18 mouse cellular contexts compared by ENCODE assay signal in the genomic region with DNA sequence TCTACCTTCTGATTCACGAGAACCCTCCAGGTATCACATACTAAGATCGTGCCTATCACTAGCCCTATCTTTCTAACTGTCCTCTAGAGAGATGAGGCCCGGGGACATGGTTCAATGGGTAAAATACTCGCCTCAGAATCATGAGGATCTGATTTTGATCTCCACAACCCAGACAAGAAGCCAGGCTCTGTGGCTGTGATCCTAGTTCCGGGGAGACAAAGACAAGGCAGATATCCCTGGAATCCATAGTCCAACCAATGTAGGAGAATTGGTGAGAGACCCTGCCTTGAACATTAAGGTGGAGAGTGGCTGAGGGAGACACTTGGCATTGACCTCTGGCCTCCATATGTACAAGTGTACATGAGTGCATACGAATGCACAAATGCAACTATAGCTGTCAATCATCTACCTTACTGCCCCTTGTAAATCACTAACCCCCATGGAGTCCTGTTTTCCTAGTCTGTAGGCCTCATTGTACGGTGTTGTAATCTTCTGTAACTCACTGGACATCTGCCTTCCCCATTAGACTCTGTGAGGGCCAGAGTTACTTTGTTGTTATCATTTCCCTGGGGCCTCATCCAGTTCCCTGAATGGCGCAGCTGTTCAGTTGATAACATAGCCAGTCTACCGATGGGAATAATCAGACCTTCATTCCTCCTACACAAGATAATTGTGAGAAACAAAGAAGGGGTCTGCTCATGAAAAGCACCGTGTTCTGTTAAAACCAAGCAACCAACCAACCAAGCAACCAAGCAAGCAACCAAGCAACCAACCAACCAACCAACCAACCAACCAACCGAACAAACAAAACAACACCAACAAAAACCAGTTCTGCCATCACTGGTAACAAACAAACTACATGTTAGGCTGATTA. TPM values are rescaled to one million over a fixed set of nuclear protein-coding genes. Genes with fewer than 3 reads are reported as not detected.
A peak's percentile ranks its signal among the peaks of the same experiment; 100 is the strongest.
DNase-seq lines count a peak whose midpoint lies in the region; ATAC-seq and TF ChIP-seq lines count a peak whose summit lies in the region.
"Had no signal": no experiment of that assay in that cellular context is flagged by ENCODE, and none has a peak within 500 bp of the region (broad histone marks: within the 10 kb centered on the region; RNA-seq: fewer than 3 reads in every experiment).

No protein-coding gene starts in this region.

- H3K4me1 ChIP-seq in CH12.LX (ENCODE audit: control insufficient read depth in 1 of 2, insufficient read depth in 2 of 2) = peaks cover 19 to 33% of the 10 kb centered on the region in 2 experiments
- no peaks in the 10 kb centered on the region; the same call in 1 of the 2 replicates for H3K4me1 ChIP-seq in heart, embryonic 10.5 days
- H3K4me1 ChIP-seq in liver, embryonic 13.5 days (replicated peaks) = peaks cover 11% of the 10 kb centered on the region
- H3K4me1 ChIP-seq: forebrain, embryonic 12.5 days; hindbrain, embryonic 15.5 days; midbrain, embryonic 15.5 days had no signal

- no peak overlapping the region for H3K9ac ChIP-seq in CH12.LX (ENCODE audit: insufficient read depth, low read depth)
- H3K9ac ChIP-seq in liver, embryonic 13.5 days = no peak overlapping the region
- H3K9ac ChIP-seq: forebrain, embryonic 12.5 days; hindbrain, embryonic 15.5 days; midbrain, embryonic 15.5 days had no signal

- in situ Hi-C loops in CH12.LX (cut with MboI; ENCODE audit: low pct_ligation_motif_present, low pct_unique_long_range_greater_than_20kb, low sequenced_read_pairs) = loop anchor here (5.0 to 25.0 kb wide), 4 partner anchors 230 to 613 kb away; no protein-coding TSS in a partner anchor

- H3K36me3 ChIP-seq in CH12.LX (replicated peaks in 1 of 2; ENCODE audit: control insufficient read depth in 1 of 2, insufficient read depth in 1 of 2, low read length in 1 of 2) = no peaks in the 10 kb centered on the region
- H3K36me3 ChIP-seq in heart, embryonic 10.5 days = no peaks in the 10 kb centered on the region
- H3K36me3 ChIP-seq in liver, embryonic 13.5 days = no peaks in the 10 kb centered on the region
- H3K36me3 ChIP-seq: forebrain, embryonic 12.5 days; hindbrain, embryonic 15.5 days; midbrain, embryonic 15.5 days had no signal

- WGBS in heart, embryonic 10.5 days = 71% methylated on average over 11 of the region's 11 CpGs
- WGBS in liver, embryonic 13.5 days (ENCODE audit: insufficient replicate concordance) = 52% methylated on average over 11 of the region's 11 CpGs

- no peaks in the 10 kb centered on the region for H3K79me2 ChIP-seq in CH12.LX (replicated peaks; ENCODE audit: control insufficient read depth, extremely low read depth, insufficient read depth, poor library complexity, severe bottlenecking)

- peak overlapping the region; percentile 26; the same call in 1 of the 2 replicates for H3K27ac ChIP-seq in CH12.LX (ENCODE audit: insufficient read depth, low read depth)
- H3K27ac ChIP-seq in heart, embryonic 10.5 days = no peak overlapping the region
- H3K27ac ChIP-seq in liver, embryonic 13.5 days = no peak overlapping the region
- H3K27ac ChIP-seq: forebrain, embryonic 12.5 days; hindbrain, embryonic 15.5 days; midbrain, embryonic 15.5 days had no signal

- peak; percentile 73 to 83 for DNase-seq in heart, adult 18-20 months
- DNase-seq in heart, postnatal 4 days = no peak
- no peak for DNase-seq in CH12.LX (ENCODE audit: extremely low read depth)
- DNase-seq in heart, embryonic 10.5 days (ENCODE audit: low spot score) = peak; percentile 50
- no peak for DNase-seq in liver, embryonic 13.5 days
- DNase-seq in cerebellum, postnatal 10 days = no peak
- DNase-seq in embryo, embryonic 10 days (ENCODE audit: low spot score) = no peak
- DNase-seq: cerebellum, adult 9-10 months; left cerebral cortex, postnatal 4 days; lung, postnatal 14 days; right cerebral cortex, adult 18-20 months; thymus, postnatal 25 days had no signal

- H3K9me3 ChIP-seq in CH12.LX (replicated peaks; ENCODE audit: low read length) = peaks cover 10% of the 10 kb centered on the region
- no peaks in the 10 kb centered on the region for H3K9me3 ChIP-seq in heart, embryonic 10.5 days
- H3K9me3 ChIP-seq in liver, embryonic 13.5 days (replicated peaks) = no peaks in the 10 kb centered on the region
- H3K9me3 ChIP-seq: forebrain, embryonic 12.5 days; hindbrain, embryonic 15.5 days; midbrain, embryonic 15.5 days had no signal

- no peak for TF ChIP-seq POLR2A in CH12.LX (IDR thresholded peaks at IDR 0.05; ENCODE audit: low read depth, low read length)

- dilution Hi-C loops in CH12.LX (cut with MboI; ENCODE audit: extremely low pct_ligation_motif_present, extremely low pct_unique_long_range_greater_than_20kb, low sequenced_read_pairs) = no loop called here

- no peak overlapping the region for H3K4me2 ChIP-seq in CH12.LX (ENCODE audit: insufficient read depth, low read depth, poor library complexity, severe bottlenecking)
- no peak overlapping the region for H3K4me2 ChIP-seq in liver, embryonic 13.5 days
- H3K4me2 ChIP-seq: forebrain, embryonic 12.5 days; hindbrain, embryonic 15.5 days; midbrain, embryonic 15.5 days had no signal

- peak; percentile 45; the same call in 1 of the 2 replicates for ATAC-seq in liver, embryonic 13.5 days (ENCODE audit: low read depth)
- ATAC-seq: midbrain, embryonic 15.5 days had no signal

- no peaks in the 10 kb centered on the region for H3K27me3 ChIP-seq in CH12.LX (replicated peaks)
- H3K27me3 ChIP-seq in heart, embryonic 10.5 days (ENCODE audit: insufficient read depth, poor library complexity, severe bottlenecking) = no peaks in the 10 kb centered on the region
- H3K27me3 ChIP-seq in liver, embryonic 13.5 days = no peaks in the 10 kb centered on the region
- H3K27me3 ChIP-seq: forebrain, embryonic 12.5 days; hindbrain, embryonic 15.5 days; midbrain, embryonic 15.5 days had no signal

- no peak for TF ChIP-seq RAD21 in CH12.LX (IDR thresholded peaks at IDR 0.05; ENCODE audit: low read depth, low read length)

- H3K4me3 ChIP-seq in CH12.LX (replicated peaks in 1 of 3; ENCODE audit: low read depth in 2 of 3, low read length in 2 of 3, poor library complexity in 1 of 3) = no peak overlapping the region
- no peak overlapping the region for H3K4me3 ChIP-seq in heart, embryonic 10.5 days
- H3K4me3 ChIP-seq in liver, embryonic 13.5 days (replicated peaks) = no peak overlapping the region
- H3K4me3 ChIP-seq: forebrain, embryonic 12.5 days; hindbrain, embryonic 15.5 days; midbrain, embryonic 15.5 days had no signal

- no peak for TF ChIP-seq EP300 in CH12.LX (IDR thresholded peaks at IDR 0.05; ENCODE audit: low read length)

- TF ChIP-seq CTCF in CH12.LX (conservative IDR thresholded peaks at IDR 0.05 in 1 of 2, IDR thresholded peaks at IDR 0.05 in 1 of 2; ENCODE audit: low read depth in 2 of 2, low read length in 2 of 2) = no peak

TF ChIP-seq in CH12.LX, 34 proteins besides CTCF, POLR2A, EP300 and RAD21:
- no peak for TF ChIP-seq GABPA (IDR thresholded peaks at IDR 0.05; ENCODE audit: insufficient replicate concordance, low read depth, low read length)
- no peak for TF ChIP-seq JUND (conservative IDR thresholded peaks at IDR 0.05; ENCODE audit: low read depth, low read length)
- no peak for TF ChIP-seq MYC (IDR thresholded peaks at IDR 0.05; ENCODE audit: low read depth, low read length)
- no peak for TF ChIP-seq KAT2A (IDR thresholded peaks at IDR 0.05; ENCODE audit: insufficient replicate concordance, low read length)
- no peak for TF ChIP-seq ZNF384 (IDR thresholded peaks at IDR 0.05; ENCODE audit: low read depth, low read length)
- no peak for TF ChIP-seq ELF1 (IDR thresholded peaks at IDR 0.05; ENCODE audit: low read depth, low read length)
- no peak for TF ChIP-seq ETS1 (conservative IDR thresholded peaks at IDR 0.05; ENCODE audit: low read depth, low read length)

RNA-seq across cellular contexts. Expression of a gene that starts 47.0 kb away (rescaled TPM):
- total RNA-seq in heart, adult 18-20 months (2021) = not detected
- not detected for total RNA-seq in heart, postnatal 4 days (2021)
- total RNA-seq in CH12.LX (2012; rRNA removed) = not detected in 2 replicates
- not detected in 2 replicates for total RNA-seq in CH12.LX (2014; rRNA removed)
- polyA plus RNA-seq in CH12.LX (2012; ENCODE audit: insufficient read length, low read depth) = 0.29 and 0.44 TPM in 2 replicates
- not detected in 2 replicates for polyA plus RNA-seq in heart, embryonic 10.5 days (2016; fragmentation: Nextera tagmentation; extraction: Ambion mirVana)
- polyA plus RNA-seq in liver, embryonic 13.5 days (2015; fragmentation: Nextera tagmentation; extraction: Ambion mirVana) = not detected in 2 replicates
- total RNA-seq: gastrocnemius, adult 8-10 months; layer of hippocampus, postnatal 14 days; left cerebral cortex, postnatal 4 days; neutrophil, adult 5-6 weeks had no signal
- polyA plus RNA-seq: forebrain, embryonic 12.5 days; hindbrain, embryonic 15.5 days; midbrain, embryonic 15.5 days had no signal

Comparison
In these comparisons a context has a peak if more than half of its experiments do, and no peak if none do; other contexts are left out.
1. DNase-seq: peak in heart, adult 18-20 months (2 of 2) and heart, embryonic 10.5 days (single experiment); none in heart, postnatal 4 days (single experiment), CH12.LX (single experiment), liver, embryonic 13.5 days (single experiment), cerebellum, postnatal 10 days (0 of 2) and embryo, embryonic 10 days (single experiment).